Mouse (Mus musculus): ENCODE measurements around the gene Ano10. TPM values are rescaled to one million over a fixed set of nuclear protein-coding genes. Genes with fewer than 3 reads are reported as not detected.

Gene Ano10
- polyA plus RNA-seq, 1 experiment: 19.6 TPM

DNA sequence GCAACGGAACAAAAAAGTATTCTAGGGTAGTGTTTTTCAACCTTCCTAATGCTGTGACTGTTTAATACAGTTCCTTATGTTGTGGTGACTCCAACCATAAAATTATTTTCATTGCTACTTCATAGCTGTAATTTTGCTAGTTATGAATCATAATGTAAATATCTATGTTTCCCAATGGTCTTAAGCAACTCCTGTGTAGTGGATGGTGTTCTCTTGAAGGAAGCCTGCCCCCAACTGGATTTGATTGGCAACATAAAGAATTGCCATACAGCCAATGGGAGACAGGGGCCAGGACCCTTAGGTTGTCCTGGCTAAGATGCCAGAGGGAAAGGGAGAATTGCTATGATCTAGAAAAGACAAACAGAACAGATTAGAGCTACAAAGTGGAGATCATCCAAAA lies 31.8 kb upstream of the Ano10 start:
- Histone ChIP-seq H3K36me3 (ENCODE audit: control insufficient read depth, insufficient read depth, low read length, poor library complexity, severe bottlenecking) (no peaks in the 10 kb centered on the region), H3K27ac (ENCODE audit: insufficient read depth, low read length) (no peak overlapping the region), H3K4me3 (ENCODE audit: low read depth, low read length) (no peak overlapping the region), H3K4me1 (ENCODE audit: control insufficient read depth, insufficient read depth, low read length) (no peaks in the 10 kb centered on the region), H3K9me3 (replicated peaks; ENCODE audit: control insufficient read depth, insufficient read depth, low read length, poor library complexity, severe bottlenecking) (no peaks in the 10 kb centered on the region), H3K27me3 (ENCODE audit: control insufficient read depth, insufficient read depth, low read length, poor library complexity, severe bottlenecking) (no peaks in the 10 kb centered on the region), H3K9ac (ENCODE audit: low read depth, poor library complexity, severe bottlenecking) (no peak overlapping the region)
- no peak for TF ChIP-seq EP300 (IDR thresholded peaks at IDR 0.05; ENCODE audit: insufficient read depth, low read depth, low read length)
- TF ChIP-seq CTCF (IDR thresholded peaks at IDR 0.05; ENCODE audit: low read depth, low read length): no peak

GRCm38 (mm10) chr9:122322356-122322755 lies 28.1 kb upstream of the Ano10 start:
- H3K4me1 ChIP-seq (ENCODE audit: control insufficient read depth, insufficient read depth, low read length): no peaks in the 10 kb centered on the region
- H3K36me3 ChIP-seq (ENCODE audit: control insufficient read depth, insufficient read depth, low read length, poor library complexity, severe bottlenecking): no peaks in the 10 kb centered on the region
- H3K9ac ChIP-seq (ENCODE audit: low read depth, poor library complexity, severe bottlenecking): no peak overlapping the region
- no peak overlapping the region for H3K27ac ChIP-seq (ENCODE audit: insufficient read depth, low read length)
- no peaks in the 10 kb centered on the region for H3K27me3 ChIP-seq (ENCODE audit: control insufficient read depth, insufficient read depth, low read length, poor library complexity, severe bottlenecking)
- TF ChIP-seq CTCF (IDR thresholded peaks at IDR 0.05; ENCODE audit: low read depth, low read length) (no peak), EP300 (IDR thresholded peaks at IDR 0.05; ENCODE audit: insufficient read depth, low read depth, low read length) (no peak), POLR2A (IDR thresholded peaks at IDR 0.05; ENCODE audit: insufficient read depth, low read length) (no peak)
- no peak overlapping the region for H3K4me3 ChIP-seq (ENCODE audit: low read depth, low read length)
- no peaks in the 10 kb centered on the region for H3K9me3 ChIP-seq (replicated peaks; ENCODE audit: control insufficient read depth, insufficient read depth, low read length, poor library complexity, severe bottlenecking)

- H3K27ac ChIP-seq (ENCODE audit: insufficient read depth, low read length): no peak overlapping the region
Observed at GRCm38 (mm10) chr9:122320626-122321025, 26.4 kb upstream of the Ano10 start.

DNA sequence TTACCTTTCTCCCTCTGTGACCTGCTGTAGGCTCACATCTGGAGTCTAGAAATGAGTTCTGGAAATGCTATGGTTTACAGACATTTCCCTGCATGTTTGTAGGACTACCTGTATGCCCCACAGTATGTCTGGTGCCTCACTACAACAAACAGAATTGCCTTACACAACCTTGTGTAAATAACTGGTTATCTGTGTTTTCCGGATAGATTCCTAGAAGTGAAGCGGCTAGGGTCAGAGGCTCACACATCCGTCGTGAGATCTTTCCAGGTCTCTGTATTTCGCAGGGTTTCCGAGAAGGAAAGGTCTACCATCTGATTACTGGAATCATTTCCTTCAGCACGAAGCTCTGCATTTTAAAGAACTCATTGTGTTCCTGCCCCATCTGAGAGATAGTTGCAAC lies 22.3 kb upstream of the Ano10 start:
- Histone ChIP-seq H3K27ac (ENCODE audit: insufficient read depth, low read length) (no peak overlapping the region), H3K36me3 (ENCODE audit: control insufficient read depth, insufficient read depth, low read length, poor library complexity, severe bottlenecking) (no peaks in the 10 kb centered on the region), H3K4me3 (ENCODE audit: low read depth, low read length) (no peak overlapping the region), H3K27me3 (ENCODE audit: control insufficient read depth, insufficient read depth, low read length, poor library complexity, severe bottlenecking) (no peaks in the 10 kb centered on the region), H3K9me3 (replicated peaks; ENCODE audit: control insufficient read depth, insufficient read depth, low read length, poor library complexity, severe bottlenecking) (no peaks in the 10 kb centered on the region), H3K4me1 (ENCODE audit: control insufficient read depth, insufficient read depth, low read length) (no peaks in the 10 kb centered on the region), H3K9ac (ENCODE audit: low read depth, poor library complexity, severe bottlenecking) (no peak overlapping the region)
- TF ChIP-seq CTCF (IDR thresholded peaks at IDR 0.05; ENCODE audit: low read depth, low read length): no peak
- no peak for TF ChIP-seq POLR2A (IDR thresholded peaks at IDR 0.05; ENCODE audit: insufficient read depth, low read length)

More at GRCm38 (mm10) chr9:122320626-122321025, 26.4 kb upstream of the Ano10 start:
- Histone ChIP-seq H3K4me3 (ENCODE audit: low read depth, low read length) (no peak overlapping the region), H3K9ac (ENCODE audit: low read depth, poor library complexity, severe bottlenecking) (no peak overlapping the region), H3K9me3 (replicated peaks; ENCODE audit: control insufficient read depth, insufficient read depth, low read length, poor library complexity, severe bottlenecking) (no peaks in the 10 kb centered on the region), H3K36me3 (ENCODE audit: control insufficient read depth, insufficient read depth, low read length, poor library complexity, severe bottlenecking) (no peaks in the 10 kb centered on the region), H3K27me3 (ENCODE audit: control insufficient read depth, insufficient read depth, low read length, poor library complexity, severe bottlenecking) (no peaks in the 10 kb centered on the region), H3K4me1 (ENCODE audit: control insufficient read depth, insufficient read depth, low read length) (no peaks in the 10 kb centered on the region)
- TF ChIP-seq CTCF (IDR thresholded peaks at IDR 0.05; ENCODE audit: low read depth, low read length): no peak
- no peak for TF ChIP-seq EP300 (IDR thresholded peaks at IDR 0.05; ENCODE audit: insufficient read depth, low read depth, low read length)
- TF ChIP-seq POLR2A (IDR thresholded peaks at IDR 0.05; ENCODE audit: insufficient read depth, low read length): no peak

DNA sequence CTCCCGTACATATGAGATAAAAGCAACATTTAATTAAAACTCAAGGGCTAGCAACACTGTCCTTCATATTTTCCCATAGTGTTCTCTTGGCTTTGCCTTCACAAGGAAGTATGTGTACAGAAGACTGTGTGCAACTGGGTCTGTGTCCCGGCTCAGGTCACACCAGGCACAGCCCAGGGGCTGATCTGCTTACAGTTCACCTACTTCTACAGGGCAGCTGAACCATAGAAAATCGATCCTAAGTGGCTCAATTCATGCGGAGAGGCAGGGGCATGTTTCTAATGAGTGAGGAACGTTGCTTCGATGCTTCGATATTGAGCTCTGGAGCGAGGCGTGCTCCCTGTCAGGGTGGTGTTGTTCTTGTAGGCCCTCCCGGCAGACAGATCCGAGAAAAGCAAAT lies 21.3 kb upstream of the Ano10 start:
- TF ChIP-seq EP300 (IDR thresholded peaks at IDR 0.05; ENCODE audit: insufficient read depth, low read depth, low read length) (no peak), CTCF (IDR thresholded peaks at IDR 0.05; ENCODE audit: low read depth, low read length) (no peak), POLR2A (IDR thresholded peaks at IDR 0.05; ENCODE audit: insufficient read depth, low read length) (no peak)
- no peaks in the 10 kb centered on the region for H3K9me3 ChIP-seq (replicated peaks; ENCODE audit: control insufficient read depth, insufficient read depth, low read length, poor library complexity, severe bottlenecking)
- H3K4me3 ChIP-seq (ENCODE audit: low read depth, low read length): no peak overlapping the region
- H3K27ac ChIP-seq (ENCODE audit: insufficient read depth, low read length): no peak overlapping the region
- H3K36me3 ChIP-seq (ENCODE audit: control insufficient read depth, insufficient read depth, low read length, poor library complexity, severe bottlenecking): no peaks in the 10 kb centered on the region
- no peak overlapping the region for H3K9ac ChIP-seq (ENCODE audit: low read depth, poor library complexity, severe bottlenecking)
- H3K27me3 ChIP-seq (ENCODE audit: control insufficient read depth, insufficient read depth, low read length, poor library complexity, severe bottlenecking): no peaks in the 10 kb centered on the region
- no peaks in the 10 kb centered on the region for H3K4me1 ChIP-seq (ENCODE audit: control insufficient read depth, insufficient read depth, low read length)

GRCm38 (mm10) chr9:122314942-122315341 lies 20.7 kb upstream of the Ano10 start:
- Histone ChIP-seq H3K27ac (ENCODE audit: insufficient read depth, low read length) (no peak overlapping the region), H3K36me3 (ENCODE audit: control insufficient read depth, insufficient read depth, low read length, poor library complexity, severe bottlenecking) (no peaks in the 10 kb centered on the region), H3K27me3 (ENCODE audit: control insufficient read depth, insufficient read depth, low read length, poor library complexity, severe bottlenecking) (no peaks in the 10 kb centered on the region), H3K4me1 (ENCODE audit: control insufficient read depth, insufficient read depth, low read length) (no peaks in the 10 kb centered on the region), H3K4me3 (ENCODE audit: low read depth, low read length) (no peak overlapping the region), H3K9ac (ENCODE audit: low read depth, poor library complexity, severe bottlenecking) (no peak overlapping the region), H3K9me3 (replicated peaks; ENCODE audit: control insufficient read depth, insufficient read depth, low read length, poor library complexity, severe bottlenecking) (no peaks in the 10 kb centered on the region)
- TF ChIP-seq POLR2A (IDR thresholded peaks at IDR 0.05; ENCODE audit: insufficient read depth, low read length) (no peak), EP300 (IDR thresholded peaks at IDR 0.05; ENCODE audit: insufficient read depth, low read depth, low read length) (no peak), CTCF (IDR thresholded peaks at IDR 0.05; ENCODE audit: low read depth, low read length) (no peak)
